Mouse (Mus musculus) embryonic stem cell, embryonic (primary cell): Measurements from ENCODE around the gene Pik3c2g.
"Not testable (repeated sequence)": the region's sequence is repeated elsewhere in the genome, so short reads cannot be mapped to it uniquely, and the experiment has no call there.

Experiments
- CTCF ChIA-PET, 4 experiments: fragments of 300-600 bp in 2 of 4; fragments of 350-600 bp in 2 of 4; sonication (Branson Sonifier 250); formaldehyde crosslinking; loops; one replicate each; lab custom pipeline; 2022; ENCODE audit warnings: inconsistent platforms in 2 of 4; lab: Charles Lee
- POLR2A ChIA-PET, 4 experiments: fragments of 300-600 bp in 2 of 4; fragments of 350-600 bp in 2 of 4; sonication (Branson Sonifier 250); formaldehyde crosslinking; loops; one replicate each; lab custom pipeline; 2022; ENCODE audit warnings: antibody characterized with exemption in 4 of 4, inconsistent platforms in 1 of 4; lab: Charles Lee

Pik3c2g gene

GRCm38 (mm10) chr6:139877476-139878361 lies 290.7 kb downstream of the Pik3c2g start:
- CTCF ChIA-PET: interaction anchor here in 1 of 4 experiments (0.6 kb wide), 1 partner anchor 28 kb away, joined by 4 read pairs; no protein-coding TSS in a partner anchor
- POLR2A ChIA-PET: no interaction called here

DNA sequence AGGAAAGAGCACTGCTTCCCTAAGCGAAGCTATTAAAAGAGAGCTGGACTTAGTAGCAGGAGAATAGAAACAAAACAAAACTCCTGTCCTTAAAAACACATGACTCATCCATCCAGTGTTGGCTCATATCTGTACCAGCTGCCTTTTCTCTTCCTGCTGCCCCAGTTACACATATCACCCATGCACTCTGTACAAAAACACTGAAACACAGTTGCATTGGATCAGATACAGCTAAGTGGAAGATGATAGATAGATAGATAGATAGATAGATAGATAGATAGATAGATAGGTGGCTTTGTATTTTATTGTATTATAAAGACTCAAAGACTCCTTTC lies 291.3 kb downstream of the Pik3c2g start:
- ChIA-PET CTCF (no interaction called here), POLR2A (no interaction called here)

DNA sequence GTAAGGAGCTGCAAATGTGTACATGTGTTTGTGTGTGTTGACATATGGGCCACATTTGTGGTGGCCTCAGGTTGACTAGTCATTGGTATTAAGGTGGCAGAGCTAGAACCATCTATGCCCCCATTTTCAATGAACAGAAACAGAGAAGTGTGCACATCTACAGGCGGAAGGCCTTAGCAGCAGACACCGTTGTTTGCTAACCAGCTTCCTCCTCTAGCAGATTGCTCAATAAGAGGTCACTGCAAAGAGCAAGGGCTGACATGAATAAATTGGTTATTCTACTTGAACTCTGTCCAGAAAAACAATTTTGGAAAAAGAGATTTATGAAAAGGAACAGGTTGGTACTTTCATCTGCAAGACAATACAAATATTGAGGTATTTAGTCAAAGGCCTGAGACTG lies 295.1 kb downstream of the Pik3c2g start:
- POLR2A ChIA-PET: no interaction called here
- CTCF ChIA-PET: no interaction called here

DNA sequence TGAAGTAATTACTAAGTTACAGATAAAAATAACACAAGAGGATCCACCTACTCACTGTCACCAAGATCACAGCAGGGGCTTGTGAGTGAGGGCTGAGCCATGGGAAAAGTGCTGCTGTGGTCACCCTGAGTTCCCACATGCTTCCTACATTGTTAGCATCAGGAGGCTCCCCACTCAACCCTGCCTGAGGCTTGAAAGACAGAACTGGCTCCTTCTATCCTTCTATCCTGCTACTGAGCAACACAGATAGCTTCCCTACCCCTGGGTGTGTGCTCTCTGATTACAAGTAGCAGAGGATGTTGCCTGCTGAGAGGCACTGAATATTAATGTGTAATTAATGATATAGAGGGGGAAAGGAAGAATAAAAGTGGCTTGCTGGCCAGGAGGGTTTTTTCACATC lies 300.2 kb downstream of the Pik3c2g start:
- CTCF ChIA-PET: no interaction called here
- POLR2A ChIA-PET: interaction anchor here in 1 of 4 experiments (0.6 kb wide), 1 partner anchor 1943 kb away, joined by 3 read pairs; no protein-coding TSS in a partner anchor

DNA sequence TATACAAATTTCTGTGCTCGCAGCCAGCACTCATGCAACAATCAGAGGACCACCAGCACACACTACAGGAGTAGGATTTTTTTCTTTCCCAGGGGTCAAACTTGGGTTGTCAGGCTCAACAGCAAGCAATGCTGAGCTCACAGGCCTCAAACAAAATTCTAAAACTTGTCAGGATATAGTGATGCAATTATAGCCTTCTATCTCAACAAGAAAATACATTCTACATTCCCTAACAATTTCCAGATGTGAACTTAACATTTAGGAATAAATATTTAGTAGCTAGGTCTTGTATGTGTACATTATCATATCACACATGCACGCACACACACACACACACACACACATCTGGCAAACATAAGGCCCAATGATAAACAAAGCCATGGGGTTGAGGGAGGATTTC lies 308.6 kb downstream of the Pik3c2g start:
- ChIA-PET POLR2A (no interaction called here), CTCF (no interaction called here)

DNA sequence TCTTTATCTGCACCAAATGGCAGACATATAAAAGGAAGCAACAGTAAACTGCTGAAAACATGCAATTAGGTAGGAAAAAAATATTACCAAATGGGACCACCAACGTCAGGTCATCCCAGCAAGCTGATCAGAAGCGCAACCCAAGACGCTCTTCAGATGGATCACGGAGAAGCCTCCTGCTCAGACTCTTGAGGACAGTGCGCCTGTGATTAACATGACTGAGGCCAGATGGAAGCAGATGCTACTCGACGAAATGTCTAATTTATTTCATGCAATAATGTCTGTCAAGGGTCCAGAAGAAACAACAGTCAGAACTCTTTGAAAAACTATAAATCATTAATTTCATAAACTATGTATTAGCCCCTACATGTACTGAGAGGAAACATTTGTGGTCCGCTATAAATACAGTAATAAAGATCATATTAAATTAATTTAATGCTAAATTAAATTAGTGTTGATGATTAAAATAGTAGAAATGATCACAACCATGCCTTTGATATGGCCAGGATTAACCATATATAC lies 312.7 kb downstream of the Pik3c2g start:
- ChIA-PET POLR2A (no interaction called here), CTCF (no interaction called here)

GRCm38 (mm10) chr6:139901801-139902200 lies 314.8 kb downstream of the Pik3c2g start:
- POLR2A ChIA-PET: no interaction called here
- CTCF ChIA-PET: no interaction called here

- POLR2A ChIA-PET: no interaction called here
- CTCF ChIA-PET: interaction anchor here in 1 of 4 experiments (0.7 kb wide), 1 partner anchor 101 kb away, joined by 4 read pairs; no protein-coding TSS in a partner anchor
These were observed 320.1 kb downstream of the Pik3c2g start for GRCm38 (mm10) chr6:139907138-139907537.

GRCm38 (mm10) chr6:139908997-139909669 lies 322.1 kb downstream of the Pik3c2g start:
- ChIA-PET POLR2A (no interaction called here), CTCF (interaction anchor here in 1 of 4 experiments (0.7 kb wide), 1 partner anchor 644 kb away, joined by 7 read pairs; no protein-coding TSS in a partner anchor)

DNA sequence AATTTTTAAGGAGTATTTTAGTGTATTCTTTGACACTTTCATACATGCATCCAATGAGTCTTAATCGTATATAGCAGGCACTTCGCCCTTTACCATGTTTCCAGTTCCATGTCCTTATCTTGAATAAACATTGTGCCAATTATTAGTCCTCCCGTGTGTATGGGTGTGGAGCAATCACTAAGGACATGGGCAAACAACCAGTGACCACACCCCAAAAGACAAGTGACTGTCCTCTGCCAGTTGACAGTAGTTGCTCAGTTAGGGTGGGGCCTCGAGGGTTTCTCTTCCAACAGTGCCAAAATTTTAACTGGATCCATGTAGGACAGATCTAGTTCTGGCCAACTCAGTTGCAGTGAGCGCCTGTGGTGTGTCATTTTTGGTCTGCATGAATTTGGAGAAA lies 341.7 kb downstream of the Pik3c2g start:
- ChIA-PET CTCF (no interaction called here), POLR2A (no interaction called here)

- POLR2A ChIA-PET: no interaction called here
- CTCF ChIA-PET: no interaction called here
These were observed 347.8 kb downstream of the Pik3c2g start for GRCm38 (mm10) chr6:139934861-139935260.

GRCm38 (mm10) chr6:139937581-139937980 lies 350.6 kb downstream of the Pik3c2g start:
- CTCF ChIA-PET, POLR2A ChIA-PET: not testable (repeated sequence)

GRCm38 (mm10) chr6:139947106-139947879 lies 360.3 kb downstream of the Pik3c2g start:
- CTCF ChIA-PET: no interaction called here
- POLR2A ChIA-PET: no interaction called here

DNA sequence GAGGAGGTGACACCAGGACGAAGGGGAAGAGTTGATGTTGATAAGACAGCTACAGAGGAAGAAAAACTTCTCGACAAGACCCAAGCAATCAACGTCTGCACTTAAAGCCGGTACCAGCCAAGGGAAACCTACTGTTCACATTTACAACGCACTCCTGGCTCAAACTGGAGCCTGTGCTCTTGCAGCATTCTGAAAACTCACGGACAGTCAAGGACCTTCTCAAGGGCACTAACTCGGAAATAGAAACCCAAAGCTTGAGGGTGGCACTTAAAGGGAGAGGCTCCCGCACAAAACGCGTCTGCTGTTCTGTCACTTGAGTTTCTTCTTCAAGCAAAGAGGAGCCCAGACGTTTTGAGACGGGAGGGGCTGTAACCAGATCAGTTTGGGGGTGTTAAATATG lies 366.6 kb downstream of the Pik3c2g start:
- ChIA-PET POLR2A (no interaction called here), CTCF (no interaction called here)

- POLR2A ChIA-PET: interaction anchor here in 1 of 4 experiments (0.9 kb wide), 1 partner anchor 11 kb away, joined by 3 read pairs; no protein-coding TSS in a partner anchor
- CTCF ChIA-PET: no interaction called here
These were observed 370.7 kb downstream of the Pik3c2g start for GRCm38 (mm10) chr6:139957531-139958241.

- ChIA-PET CTCF (interaction anchor here in 1 of 4 experiments (0.6 kb wide), 1 partner anchor 293 kb away, joined by 8 read pairs; no protein-coding TSS in a partner anchor), POLR2A (interaction anchor here in 1 of 4 experiments (0.8 to 1.8 kb wide), 2 partner anchors 9 to 12 kb away, joined by 3 to 6 read pairs; no protein-coding TSS in a partner anchor)
These were observed 376.8 kb downstream of the Pik3c2g start for GRCm38 (mm10) chr6:139963775-139964174.

DNA sequence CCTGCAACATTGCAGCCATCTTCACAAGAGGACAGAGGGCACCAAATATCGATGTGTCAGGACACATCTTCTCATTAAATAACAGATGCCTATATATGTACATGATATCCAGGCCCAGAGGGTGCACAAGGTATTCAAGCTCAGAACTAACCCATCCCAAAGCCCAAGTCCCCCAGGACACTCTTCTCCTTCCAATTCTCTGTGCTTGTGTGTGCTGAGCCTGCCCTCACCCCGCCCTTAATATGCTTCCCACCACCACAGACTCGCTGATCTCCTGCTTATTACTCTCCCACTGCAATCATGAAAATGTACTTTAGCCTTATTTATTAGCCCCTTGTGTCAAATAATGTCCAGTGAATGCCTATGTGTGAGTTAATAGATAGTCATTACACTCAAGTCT lies 377.9 kb downstream of the Pik3c2g start:
- CTCF ChIA-PET: no interaction called here
- POLR2A ChIA-PET: no interaction called here

DNA sequence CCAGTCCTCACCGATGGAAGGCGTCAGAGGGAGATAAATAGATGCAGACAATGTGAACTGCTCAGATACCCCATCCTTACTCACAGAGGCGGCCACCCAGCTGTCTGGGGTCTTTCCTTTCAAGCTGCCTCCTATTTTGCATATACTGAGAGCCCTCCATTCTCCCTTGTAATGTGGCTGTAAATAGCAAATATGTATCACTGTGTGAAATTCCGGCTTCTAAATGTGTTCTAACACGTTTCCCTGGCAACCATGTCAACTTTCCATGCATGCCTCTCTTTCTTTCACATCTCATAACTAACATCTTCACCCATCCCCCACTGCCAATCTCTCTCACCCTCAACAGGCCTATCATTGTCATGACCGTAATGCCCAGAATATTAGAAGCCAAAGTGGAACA lies 379.7 kb downstream of the Pik3c2g start:
- CTCF ChIA-PET: interaction anchor here in 1 of 4 experiments (0.7 kb wide), 1 partner anchor 333 kb away, joined by 4 read pairs; no protein-coding TSS in a partner anchor
- POLR2A ChIA-PET: no interaction called here
